Mouse (Mus musculus): Measurements from ENCODE around the gene Rtkn.

Rtkn gene

DNA sequence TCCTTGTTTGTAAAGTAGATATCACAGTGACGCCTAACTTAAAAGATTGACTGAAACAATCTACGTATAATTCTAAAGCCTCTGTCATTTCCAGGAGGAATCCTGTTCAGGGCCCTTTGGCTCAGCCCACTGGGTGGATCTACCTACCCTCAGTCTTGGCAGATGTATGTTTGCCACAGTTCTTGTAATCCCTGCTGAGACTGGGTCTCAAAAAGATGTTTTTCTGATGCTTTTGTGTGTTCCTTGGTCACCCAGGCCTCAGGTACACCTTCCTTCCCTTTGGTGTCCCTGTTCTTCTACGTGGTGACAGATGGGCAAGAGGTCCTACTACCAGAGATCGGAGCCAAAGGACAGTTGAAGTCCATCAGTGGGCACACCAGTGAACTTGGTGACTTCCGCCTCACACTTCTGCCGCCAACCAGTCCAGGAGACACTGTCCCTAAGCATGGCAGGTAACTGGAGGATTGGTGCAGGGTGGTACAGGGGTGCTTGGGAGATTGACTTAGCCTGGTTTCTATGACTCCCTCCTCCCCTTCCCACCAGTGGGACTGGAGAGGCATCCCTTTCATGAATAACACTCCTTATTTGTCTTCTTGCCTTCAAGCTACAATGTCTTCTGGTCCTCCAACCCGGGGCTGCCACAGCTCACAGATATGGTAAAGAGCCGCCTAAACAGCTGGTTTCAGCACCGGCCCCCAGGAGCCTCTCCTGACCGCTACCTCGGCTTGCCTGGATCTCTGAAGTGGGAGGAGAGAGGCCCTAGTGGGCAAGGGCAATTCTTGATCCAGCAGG, 18.7 kb upstream of the Rtkn start:
- no peak for DNase-seq (ENCODE audit: low spot score)

DNA sequence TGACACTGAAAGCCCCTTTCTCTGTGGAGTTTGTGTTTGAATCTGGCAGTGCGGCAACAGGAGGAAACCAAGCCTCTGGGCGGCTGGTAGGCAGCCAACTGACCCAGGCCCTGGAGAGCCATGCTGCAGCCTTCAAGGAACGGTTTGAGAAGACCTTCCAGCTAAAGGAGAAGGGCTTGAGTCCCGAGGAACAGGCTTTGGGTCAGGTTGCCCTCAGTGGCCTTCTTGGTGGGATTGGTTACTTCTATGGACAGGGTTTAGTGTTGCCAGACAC, 18.2 kb upstream of the Rtkn start:
- DNase-seq (ENCODE audit: low spot score), result no peak

DNA sequence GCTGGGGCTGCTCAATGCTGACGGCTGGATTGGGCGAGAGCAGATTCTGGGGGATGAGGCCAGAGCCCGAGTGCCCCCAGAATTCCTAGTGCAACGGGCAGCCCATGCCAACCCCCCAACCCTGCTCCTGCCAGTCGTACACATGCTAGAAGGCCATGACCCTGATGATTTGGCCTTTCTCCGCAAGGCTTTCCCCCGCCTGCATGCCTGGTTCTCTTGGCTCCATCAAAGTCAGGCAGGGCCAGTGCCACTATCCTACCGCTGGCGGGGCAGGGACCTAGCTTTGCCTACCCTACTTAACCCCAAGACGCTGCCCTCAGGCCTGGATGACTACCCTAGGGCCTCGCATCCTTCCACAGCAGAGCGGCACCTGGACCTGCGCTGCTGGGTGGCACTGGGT, 17.6 kb upstream of the Rtkn start:
- no peak for DNase-seq (ENCODE audit: low spot score)

DNA sequence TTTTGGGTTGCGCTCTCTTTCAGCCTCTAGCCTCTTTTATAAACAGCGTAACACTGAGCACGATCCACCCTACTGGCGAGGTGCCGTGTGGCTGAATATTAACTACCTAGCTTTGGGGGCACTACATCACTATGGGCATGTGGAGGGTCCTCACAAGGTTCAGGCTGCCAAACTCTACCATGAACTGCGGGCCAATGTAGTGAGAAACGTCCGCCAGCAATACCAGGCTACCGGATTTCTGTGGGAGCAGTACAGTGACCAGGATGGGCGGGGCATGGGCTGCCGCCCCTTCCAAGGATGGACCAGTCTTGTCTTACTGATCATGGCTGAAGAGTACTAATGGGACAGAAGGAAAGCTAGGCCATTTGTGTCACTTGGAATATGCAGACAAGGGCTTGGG, 16.9 kb upstream of the Rtkn start:
- DNase-seq (ENCODE audit: low spot score), result no peak

DNA sequence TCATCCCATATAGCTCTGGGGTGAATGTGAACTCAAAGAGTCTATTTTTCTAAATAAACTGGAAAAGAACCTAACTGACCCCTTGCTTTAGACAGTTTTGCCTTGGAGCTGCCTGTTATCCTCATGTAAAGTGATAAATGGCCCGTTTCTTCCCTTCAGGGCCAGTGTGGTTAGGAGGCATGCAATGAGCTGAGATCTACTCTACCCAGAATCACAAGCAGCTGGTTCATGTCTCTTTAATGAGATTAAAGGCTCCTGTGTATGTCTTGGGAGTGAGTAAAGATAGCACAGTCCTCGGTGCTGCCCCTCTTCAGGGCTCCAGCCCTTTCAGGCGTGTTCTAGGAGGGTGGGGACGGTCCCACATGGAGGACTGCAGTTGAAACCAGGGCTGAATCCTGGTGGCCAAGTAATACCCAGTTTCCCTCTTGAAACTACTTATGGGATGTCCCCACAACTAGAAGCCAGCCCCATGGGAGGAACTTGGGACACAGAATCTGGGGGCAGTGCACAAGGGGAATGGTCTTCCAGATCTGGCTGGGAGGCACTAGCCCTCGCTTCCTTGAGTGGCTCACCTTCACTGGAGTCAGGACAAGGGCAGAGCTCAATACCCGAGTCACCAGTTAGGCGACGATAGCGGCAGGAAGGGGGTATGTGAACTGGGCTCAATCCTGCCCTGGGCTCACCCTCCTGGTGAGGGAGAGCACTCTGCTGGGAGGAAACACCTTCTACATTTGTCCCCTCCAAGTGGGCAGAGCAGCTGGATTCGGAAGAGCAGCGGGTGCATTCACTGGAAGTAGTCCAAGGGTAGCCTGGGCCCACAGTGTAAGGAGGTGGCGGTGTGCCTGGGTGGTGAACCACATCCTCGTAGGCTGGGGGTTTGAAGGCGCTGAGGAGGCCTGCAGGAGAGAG, 16.2 kb upstream of the Rtkn start:
- no peak for DNase-seq (ENCODE audit: low spot score)

DNA sequence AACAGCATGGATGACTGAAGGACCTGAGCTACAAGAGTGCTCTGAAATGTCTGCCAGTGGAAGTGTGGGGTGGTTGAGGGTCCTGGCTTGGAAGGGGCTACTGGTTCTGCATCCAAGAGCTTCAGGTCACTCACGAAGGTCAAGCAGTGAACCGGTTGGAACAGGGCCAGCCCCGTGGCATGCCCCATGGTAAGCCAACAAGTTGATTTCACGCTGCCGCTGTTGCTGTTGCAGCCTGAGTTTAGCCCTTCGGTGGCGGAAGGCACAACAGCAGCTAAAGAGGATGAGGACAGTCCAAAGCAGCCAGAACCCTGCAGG, 15.6 kb upstream of the Rtkn start:
- DNase-seq (ENCODE audit: low spot score), result no peak

DNA sequence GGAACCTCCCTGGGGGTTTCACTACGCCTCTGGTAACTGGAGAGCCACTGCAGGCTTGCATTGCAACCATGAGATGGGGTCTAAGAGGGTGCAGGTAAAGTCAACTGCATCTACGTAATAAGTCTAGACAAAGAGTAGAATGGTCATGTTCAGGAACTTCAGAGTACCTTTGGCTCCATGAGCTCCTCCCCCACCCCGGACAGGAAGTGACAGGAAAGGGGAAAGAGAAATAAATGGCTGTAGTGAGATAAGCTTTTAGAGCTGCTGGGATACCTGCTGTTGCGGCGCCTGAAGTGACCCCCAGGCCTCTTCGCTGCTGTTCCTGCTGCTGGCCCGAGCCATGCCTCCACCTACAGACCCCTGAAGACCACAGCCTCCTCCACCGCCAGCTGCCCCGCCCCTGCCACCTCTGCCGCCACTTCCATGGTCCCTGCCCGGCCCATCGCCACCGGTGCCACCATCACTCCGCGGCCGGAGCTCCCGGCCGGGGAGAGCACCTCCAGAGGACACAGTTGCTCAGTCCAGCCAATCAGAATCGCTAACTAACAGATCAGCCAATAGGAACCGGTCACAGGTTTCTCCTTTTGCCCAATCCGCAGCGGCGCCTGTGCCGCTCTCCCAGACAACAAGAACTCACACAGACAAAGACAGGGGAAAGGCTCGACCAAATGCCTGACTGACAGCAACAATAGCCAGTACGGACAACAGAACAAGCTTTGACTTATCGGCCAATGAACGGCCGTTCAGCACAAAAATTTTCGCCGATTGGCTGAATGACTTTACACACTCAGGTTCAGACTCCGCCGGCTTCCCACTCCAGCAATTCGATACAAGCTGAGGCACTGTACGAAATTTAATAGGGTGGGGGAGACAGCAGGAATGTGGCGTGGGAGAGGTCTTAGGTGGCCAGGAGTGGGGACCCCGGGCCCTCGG, 14.1 kb upstream of the Rtkn start, which contains the start of gene Wbp1:
Gene Wbp1, minus strand, starts transcription at position 630 of the 933 bp plus-strand sequence.
- peak; percentile 97 for DNase-seq (ENCODE audit: low spot score)

DNA sequence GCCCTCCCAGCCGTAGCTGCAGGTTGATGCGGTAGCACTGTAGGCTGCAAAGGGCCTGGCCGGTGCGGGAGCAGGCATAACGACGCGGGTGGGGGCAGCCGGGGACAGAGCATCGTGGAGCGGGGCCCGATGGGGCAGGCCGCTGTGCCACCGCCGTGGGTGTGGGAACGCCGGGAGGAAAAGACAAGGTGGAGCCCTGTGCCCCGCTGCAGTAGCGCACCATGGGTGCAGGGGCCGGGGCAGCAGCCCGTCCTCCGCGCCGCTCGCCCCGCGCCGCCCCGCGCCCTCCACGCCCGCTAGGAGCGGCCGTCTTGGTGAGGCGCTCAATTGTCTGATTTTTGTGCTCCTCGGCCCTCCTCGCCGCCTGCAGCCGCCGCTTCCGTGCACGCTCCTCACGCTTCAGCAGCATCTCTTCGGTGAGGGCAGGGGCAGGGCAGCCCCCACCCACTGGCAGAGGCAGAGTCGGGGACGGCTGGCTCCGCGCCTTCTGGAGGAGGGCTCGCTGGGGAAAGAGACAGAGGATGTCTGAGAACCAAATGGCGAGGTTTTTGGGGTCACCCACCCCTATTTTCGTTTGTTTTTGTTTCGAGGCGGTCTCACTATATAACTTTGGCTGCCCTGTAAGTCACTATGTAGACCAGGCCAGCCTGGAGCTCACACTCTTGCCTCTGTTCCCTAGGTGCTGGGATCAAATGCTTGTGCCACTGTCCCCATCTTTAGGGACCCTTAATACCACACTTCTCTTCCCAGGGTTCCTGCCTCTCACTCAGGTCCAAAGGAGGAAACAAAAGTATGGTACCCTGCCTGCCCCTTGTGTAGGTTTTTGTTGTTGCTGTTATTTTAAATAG, 13.2 kb upstream of the Rtkn start:
- DNase-seq (ENCODE audit: low spot score), result peak; percentile 51

DNA sequence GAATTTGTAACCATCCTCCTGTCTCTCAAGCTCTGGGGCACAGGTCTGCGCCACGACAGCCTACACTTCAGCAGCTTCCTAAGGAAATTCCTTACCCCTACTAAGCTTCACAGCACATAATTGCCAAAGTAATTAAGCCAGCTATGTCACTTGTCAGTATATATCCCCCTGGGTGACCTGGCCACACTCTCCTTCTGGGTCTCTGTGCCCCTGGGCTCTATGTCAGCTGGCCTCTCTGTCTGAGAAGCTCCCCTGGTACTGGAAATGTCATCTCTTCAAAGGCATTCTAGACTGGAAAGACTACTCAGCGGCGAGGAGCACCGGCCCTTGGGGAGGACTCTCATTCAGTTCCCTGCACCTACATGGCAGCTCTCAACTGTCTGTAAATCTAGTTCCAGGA, 12.3 kb upstream of the Rtkn start:
- no peak for DNase-seq (ENCODE audit: low spot score)

DNA sequence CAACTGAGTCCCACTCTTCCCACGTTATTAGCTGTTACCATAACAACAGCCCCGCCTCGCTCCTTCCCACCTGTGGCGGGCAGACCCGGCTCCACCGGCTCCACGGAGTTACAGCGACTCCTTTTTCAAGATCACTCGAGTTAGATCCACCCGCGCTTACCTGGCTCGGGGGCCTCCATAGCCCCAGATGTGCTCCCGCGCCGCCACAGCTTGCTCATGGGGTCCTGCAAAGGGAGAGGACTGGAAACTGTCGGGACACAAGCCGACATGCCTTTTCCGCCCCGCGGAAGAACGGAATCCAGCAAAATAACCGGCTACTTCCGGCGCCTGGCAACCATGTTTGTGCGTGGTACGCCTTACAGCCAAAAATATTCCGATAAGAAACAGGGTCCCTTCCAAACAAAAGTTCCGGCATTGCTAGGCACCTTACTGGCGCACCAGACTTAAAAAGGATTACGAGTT, 10.4 kb upstream of the Rtkn start:
- DNase-seq (ENCODE audit: low spot score), result peak; percentile 92

DNA sequence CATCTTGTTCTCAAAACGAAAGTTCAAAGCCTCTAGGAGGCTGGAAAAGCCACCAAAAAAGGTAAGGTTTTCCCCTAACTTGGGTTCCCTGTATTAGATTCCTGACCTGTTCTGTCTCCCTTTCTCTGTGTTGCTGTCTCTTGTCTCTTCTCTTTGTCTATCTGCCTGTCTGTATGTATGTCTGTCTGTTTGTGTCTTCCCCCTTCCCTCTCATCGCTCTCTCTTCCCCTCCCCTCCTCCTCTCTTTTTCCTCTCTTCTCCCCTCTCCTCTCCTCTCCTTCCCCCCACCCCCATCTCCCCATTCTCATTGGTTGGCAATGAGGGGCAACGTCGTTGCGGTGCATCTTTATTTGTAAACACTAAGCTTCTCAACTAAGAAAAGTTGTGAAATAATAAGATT, 9.9 kb upstream of the Rtkn start, which contains the start of gene Ino80b:
Gene Ino80b, minus strand, starts transcription at position 101 of the 400 bp plus-strand sequence.
- DNase-seq (ENCODE audit: low spot score), result no peak

DNA sequence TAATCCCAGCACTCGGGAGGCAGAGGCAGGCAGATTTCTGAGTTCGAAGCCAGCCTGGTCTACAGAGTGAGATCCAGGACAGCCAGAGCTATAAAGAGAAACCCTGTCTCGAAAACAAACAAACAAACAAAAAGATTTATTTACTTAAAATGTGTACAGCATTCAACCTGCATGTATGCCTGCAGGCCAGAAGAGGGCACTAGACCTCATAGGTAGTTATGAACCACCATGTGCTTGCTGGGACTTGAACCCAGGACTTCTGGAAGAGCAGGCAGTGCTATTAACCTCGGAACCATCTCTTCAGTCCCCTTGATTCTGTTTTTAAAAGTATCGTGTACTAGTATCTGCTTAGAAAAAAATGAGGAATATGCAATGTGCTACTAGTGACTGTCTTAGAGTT, 7.8 kb upstream of the Rtkn start:
- DNase-seq (ENCODE audit: low spot score), result no peak

DNA sequence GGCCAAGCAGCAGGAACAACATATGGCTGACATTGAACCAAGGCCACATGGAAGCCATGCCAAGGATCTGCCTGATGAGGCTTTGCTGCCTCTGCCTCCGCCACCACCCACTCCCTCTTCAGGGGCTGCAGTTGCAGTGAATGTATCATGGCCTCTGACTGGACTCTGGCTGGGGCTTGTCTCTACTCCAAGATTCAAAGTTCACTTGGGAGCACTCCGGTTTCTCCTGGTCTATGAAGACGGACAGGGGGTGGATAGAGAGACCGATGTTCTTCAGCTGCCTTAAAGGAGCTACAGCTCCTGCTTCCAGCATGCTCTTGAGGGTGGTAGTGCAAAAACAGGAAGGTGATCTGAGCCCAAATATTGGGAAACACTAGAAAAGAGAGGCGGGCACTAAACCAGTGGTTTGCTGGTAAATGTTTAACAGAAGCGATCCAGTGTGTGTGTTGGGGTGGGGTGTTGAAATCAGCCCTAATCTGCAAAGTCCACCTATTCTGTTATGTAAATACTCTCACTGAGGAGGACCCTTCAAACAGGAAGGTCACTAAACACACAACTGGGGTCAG, 3.7 kb upstream of the Rtkn start:
- no peak for DNase-seq (ENCODE audit: low spot score)

DNA sequence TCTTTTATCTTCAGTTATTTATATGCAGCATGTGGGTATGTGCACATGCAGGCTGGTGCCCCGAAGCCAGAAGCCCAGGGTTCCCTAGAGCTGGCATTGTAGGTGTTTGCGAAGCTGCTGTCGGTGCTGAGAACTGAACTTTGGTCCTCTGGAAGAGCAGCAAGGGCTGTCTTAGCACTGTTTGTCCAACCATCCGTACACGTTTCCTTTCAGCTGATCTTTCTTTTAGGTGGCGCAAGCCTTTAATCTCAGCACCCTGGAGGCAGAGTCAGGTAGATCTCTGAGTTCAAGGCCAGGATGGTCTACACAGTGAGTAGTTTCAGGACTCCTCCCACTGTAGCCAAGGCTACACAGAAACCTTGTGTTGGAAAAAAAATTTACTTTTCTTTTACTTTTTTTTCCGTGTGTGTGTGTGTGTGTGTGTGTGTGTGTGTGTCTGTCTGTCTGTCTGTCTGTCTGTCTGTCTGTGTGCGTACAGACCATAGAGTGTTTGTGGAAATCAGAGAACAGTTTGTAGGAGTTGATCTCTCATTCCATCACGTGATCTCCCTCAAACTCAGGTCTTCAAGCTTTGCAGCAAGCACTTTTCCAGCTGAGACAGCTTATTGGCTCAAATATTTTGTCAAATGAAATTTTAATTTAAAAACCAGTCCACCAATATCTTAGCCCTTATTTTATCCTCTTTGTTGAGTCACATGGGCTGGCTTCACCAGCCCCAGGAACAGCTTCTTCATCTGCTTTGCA, 2.9 kb upstream of the Rtkn start:
- DNase-seq (ENCODE audit: low spot score), result no peak

DNA sequence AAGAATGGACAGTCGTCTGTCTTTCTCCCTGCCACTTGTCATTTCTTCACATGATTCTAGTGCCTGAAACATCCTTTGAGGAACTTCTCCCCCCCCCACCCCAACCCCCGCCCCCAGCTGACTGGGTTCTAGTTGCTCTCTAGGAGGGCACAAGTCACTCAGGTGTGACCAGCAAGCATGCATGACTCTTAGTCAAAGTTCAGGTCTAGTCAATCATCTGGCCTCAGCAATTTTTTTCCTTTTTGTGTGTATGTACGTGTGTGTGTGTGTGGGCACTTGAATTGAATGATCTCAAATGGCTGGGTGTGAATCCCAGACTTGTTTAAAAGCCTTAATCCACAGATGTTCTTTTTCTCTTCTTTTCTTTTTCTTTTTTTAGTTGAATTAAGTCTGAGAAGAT, 1.0 kb upstream of the Rtkn start:
- no peak for DNase-seq (ENCODE audit: low spot score)

DNA sequence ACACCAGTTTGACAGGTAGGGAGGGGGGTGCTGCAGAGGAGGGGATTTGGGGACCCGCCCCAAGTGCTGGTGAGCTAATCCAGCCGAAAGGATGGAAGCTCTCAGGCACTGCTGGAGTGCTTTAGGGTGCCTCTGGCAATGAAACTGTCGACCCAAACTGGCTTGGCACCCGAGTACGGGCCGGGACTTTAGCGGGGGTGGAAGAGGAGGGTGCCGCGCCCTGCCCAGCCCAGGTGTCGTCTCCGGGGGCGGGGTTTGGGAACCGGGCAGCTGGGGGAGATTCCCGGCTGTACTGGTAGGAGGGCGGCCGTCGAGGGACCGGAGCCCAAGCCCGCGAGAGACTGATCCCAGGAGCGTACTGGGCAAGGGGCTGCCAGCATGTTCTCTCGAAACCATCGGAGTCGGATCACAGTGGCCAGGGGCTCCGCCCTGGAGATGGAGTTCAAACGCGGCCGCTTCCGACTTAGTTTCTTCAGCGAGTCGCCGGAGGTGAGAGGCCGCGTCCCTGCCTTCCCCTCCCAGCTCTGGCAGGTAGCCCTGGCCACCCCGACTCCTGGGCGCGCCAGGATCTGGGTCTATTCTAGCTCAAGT, 403 bp downstream of the Rtkn start:
- DNase-seq (ENCODE audit: low spot score), result peak; percentile 42

DNA sequence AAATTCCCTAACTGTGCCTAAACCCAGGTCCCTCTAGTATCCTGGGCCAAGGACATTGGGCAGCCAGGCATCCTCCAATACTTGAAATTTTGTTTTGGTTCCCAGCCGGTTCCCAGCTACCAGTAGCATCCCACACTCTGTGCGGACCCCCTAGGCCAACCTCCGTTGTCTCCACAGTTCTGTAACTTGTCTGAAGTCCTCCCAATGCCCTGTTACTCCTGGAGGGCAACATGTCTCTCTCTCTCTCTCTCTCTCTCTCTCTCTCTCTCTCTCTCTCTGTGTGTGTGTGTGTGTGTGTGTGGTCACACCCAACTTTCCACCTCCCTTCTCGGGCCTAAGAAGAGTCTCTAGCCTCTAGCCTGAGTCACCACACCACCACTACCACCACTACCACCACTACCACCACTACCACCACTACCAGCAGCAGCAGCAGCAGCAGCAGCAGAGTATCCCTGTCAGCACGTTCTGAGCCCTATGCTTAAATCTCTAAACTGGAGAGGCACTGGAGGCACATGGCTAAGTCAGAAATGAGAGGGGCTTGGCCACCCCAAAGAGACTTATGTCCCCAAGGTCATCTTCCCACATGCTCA, 1.1 kb downstream of the Rtkn start:
- no peak for DNase-seq (ENCODE audit: low spot score)

DNA sequence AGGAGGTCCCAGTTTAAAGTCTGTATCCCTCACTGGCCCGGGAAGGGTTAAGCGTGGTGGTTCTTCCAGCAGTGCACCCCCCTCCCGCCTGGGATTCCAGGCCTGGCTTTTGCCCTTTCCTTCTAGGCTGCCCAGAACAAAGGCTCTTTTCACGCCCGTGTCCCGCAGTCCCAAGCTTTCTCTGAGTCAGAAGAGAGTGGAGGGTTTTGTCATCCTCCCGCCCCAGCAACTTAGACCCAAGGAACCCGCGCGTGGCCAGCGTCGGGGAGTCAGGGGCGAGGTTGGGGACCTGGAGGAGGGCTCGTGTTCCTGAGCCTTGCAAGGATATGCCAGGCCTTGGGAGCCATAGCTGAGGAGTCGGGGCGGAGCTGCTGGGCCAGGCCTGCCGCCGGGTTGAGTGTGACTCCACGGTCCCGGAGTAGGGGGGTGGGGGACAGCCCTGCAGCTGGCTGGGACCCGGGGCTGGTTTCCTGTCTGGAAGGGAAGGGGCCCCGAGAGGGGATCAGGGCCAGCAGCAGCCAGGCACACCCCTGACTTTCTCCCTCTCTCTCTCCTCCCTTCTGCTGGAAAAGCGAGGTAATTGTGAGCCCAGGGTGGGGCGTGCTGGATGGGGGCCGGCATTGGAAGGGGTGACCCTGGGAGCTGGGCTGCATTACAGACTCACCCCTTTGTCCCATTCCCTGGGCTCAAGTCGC, 1.8 kb downstream of the Rtkn start:
- peak; percentile 91 for DNase-seq (ENCODE audit: low spot score)

DNA sequence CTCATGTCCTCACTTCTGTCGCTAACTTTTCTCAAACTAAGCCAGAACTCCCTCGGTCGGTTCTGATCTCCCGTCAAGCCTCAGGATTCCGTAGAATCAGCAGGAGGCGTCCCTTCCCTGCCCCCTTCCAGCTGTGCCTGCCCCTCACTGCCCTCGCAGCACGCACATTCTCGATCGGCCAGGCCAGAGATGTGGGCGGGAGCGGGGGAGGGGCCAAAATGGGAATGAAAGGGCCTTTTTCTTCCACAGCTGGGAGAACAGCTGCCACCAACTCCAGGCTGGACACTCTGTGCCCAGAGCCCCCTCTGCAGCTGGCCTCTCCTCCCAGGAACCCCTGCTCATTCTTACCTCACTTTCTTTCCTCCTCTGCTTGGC, 2.3 kb downstream of the Rtkn start:
- DNase-seq (ENCODE audit: low spot score), result peak; percentile 93
